Mouse (Mus musculus): ENCODE data around the gene Tmbim1.

- TF ChIP-seq CTCF (IDR thresholded peaks at IDR 0.05; ENCODE audit: extremely low read depth, insufficient read depth, low read length) (no peak), POLR2A (IDR thresholded peaks at IDR 0.05; ENCODE audit: extremely low read depth, insufficient read depth, low read length) (0 out of 2 replicates have a peak, but pooled peaks have one; percentile 8)
Measured at GRCm38 (mm10) chr1:74295456-74296171, 9.8 kb downstream of the Tmbim1 start.
